Mouse (Mus musculus) thymus, postnatal 36 days (tissue): ENCODE measurements around the gene Pld4.

Source experiments
- DNase-seq, 2 experiments: peaks; one replicate each; pipeline ENCODE4 v3.0.0; 2022; ENCODE audit warnings: mixed read lengths in 2 of 2

The Pld4 gene

GRCm38 (mm10) chr12:112760154-112760926, at the start of gene Pld4:
Gene Pld4, plus strand, starts transcription at chr12:112760655.
- DNase-seq, result peak; percentile 44

DNA sequence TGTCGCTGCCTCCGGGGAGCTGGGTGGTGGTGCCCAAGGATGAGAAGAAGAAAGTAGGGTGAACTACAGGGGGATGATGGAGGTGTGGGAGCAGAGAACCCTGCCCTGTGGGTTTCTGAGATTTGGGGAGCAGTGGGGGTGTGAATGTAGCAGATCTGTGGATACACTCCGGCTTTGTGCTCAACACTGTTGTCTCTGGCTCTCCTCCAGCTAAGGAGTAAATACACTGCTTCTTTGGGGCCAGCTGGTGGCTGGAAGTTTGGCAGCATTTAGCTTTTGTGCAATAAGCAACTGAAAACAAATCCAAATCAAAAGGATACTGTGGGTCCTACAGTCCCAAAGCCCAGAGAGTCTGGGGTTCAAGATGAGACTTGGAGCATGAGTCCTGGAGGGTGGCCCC, 46.5 kb upstream of the Pld4 start:
- no peak for DNase-seq

DNA sequence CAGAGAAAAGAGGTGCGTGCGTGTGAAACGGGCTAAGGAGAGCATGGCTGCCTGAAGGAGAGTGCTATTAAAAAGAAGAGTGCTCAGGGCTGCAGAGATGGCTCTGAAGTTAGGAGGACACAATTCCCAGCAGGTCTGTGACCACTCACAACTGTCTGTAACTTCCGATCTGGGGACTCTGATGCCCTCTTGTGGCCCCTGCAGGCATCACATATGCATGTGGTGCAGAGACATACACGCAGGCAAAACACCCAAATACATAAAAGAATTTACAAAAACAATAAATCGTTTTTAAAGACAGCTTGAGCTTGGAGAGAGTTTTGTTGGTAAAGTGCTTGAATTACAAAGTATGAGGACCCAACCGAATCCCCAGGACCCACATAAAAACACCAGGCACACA, 43.3 kb upstream of the Pld4 start:
- peak; percentile 64 to 67 for DNase-seq

- no peak for DNase-seq
These were observed 41.5 kb upstream of the Pld4 start for GRCm38 (mm10) chr12:112718995-112719394.

- no peak for DNase-seq
These were observed 40.2 kb upstream of the Pld4 start, which contains the start of gene Cep170b for GRCm38 (mm10) chr12:112720216-112720615. Gene Cep170b, plus strand, starts transcription at chr12:112720455.

- DNase-seq, result no peak
These were observed 39.5 kb upstream of the Pld4 start for GRCm38 (mm10) chr12:112720890-112721423.

GRCm38 (mm10) chr12:112721424-112722239, 38.8 kb upstream of the Pld4 start:
- DNase-seq, result peak; percentile 47 to 62

DNA sequence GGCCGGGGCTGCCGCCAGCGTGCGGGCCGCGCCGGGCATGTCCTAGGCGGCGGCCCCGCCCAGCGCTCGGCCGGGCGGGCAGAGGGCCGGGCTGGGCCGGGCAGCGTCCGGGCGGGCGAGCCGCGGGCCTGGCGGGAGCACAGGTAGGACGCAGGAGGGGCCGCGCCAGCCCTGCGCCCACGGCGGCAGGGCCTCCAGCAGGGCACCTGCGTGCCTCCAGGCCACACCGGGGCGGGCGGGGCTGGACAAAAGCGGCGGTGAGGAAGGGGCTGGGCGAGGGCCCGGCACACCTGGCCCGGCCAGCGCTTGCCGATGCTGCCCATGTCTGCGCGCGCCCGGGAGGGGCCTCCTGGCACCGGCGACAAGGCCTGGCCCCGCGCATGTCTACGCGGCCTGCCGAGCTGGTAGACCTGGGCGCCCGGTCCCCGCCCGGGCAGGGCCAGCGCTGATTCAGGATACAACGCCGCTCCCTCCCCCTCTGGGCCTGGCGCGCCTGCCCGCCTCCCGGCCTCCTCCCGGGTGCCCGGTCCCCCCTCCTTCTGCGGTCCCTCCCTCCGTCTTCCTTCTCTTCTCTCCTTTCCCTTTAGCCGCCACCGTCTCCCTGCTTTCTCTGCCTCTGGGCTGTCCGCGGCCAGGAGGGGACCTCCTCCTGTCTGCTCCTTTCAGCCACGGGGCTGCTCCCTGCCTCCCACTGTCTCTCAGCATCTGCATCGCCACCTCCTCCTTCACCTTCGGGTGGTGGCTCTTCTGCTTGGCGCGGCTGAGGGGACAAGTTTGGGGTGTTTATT, 38.0 kb upstream of the Pld4 start:
- peak in 1 of 2 experiments; percentile 41 for DNase-seq

DNA sequence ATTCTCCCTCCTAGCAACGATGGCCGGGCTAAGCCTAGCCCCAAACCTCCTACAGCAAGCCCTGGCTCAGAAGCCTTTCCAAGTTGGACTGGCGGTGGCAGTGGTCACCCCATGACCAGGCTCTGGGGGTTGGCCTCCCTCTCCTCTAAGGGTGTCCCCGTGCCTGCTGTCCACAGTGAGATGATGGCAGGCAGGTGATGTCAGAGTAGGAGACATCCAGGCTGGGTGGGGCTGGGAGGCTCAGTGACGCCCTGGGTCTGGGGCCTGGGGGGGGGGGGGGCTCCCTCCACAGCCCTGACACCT, 37.5 kb upstream of the Pld4 start:
- DNase-seq, result no peak

DNA sequence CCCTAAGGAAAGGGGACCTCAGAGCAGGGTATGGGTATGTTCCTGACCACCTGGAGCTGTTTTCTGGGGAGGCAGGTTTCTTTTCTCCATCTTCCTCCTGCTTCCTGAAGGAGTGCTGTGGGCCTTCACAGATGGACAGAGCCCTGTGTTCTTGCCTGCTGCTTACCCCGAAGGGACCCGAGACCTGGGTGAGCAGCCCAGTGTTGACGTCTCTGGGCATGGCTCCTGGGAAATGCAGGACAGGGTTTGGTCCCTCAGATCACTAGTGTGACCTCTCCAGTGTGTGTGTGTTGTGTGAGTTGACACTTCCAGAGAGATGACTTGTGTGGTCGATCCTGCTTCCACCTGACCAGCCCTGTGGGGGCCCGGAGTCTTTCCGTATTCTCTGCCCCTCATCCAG, 37.0 kb upstream of the Pld4 start:
- no peak for DNase-seq

DNA sequence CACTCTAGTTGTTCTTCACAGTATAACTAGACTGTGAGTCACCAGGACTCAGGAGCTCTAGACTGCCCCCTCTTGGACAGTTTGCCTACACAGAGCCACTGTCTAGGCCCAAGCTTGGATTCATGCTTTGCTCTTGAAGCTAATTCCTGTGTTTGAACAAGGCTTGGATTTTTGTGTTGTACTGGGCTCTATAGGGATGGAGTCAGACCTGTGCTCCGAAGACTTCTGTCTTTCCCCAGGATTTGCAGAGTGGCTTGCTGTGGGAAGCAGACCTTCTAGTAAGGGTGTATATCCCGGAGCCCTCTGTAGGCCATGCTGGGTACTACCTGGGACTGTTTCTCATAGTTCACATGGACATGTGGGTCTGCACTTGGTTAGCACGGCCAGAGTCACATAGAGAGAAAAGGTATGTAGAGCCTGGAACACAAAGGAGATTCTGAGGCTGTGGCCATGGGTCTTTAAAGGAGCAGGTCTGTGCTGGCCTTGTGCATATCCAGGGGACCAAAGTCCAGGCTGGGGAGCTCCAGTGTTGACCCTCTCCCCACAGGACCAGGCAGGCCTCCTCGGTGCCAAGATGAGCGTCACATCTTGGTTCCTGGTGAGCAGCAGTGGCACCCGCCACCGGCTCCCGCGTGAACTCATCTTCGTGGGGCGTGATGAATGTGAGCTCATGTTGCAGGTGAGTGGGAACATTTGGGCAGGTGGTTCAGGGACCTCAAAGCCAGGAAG, 36.2 kb upstream of the Pld4 start:
- DNase-seq, result peak; percentile 66 to 76

DNA sequence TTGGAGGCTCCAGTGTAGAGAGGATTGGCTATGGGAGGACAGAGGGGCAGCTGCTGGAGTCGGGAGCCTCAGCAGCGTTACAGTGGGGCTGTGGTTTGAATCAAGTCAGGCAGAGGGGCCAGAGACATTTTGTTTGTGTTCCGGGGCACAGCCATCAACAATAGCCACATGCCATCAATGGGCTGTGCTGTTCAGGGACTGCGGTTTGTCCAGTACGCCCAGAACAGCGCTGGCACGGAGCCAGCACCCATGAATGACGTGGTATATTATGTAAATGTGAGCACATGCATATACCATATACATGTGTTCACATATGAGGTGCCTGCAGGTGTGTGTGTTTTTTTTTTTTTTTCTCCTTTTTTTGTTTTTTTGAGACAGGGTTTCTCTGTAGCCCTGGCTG, 32.7 kb upstream of the Pld4 start:
- DNase-seq, result no peak

DNA sequence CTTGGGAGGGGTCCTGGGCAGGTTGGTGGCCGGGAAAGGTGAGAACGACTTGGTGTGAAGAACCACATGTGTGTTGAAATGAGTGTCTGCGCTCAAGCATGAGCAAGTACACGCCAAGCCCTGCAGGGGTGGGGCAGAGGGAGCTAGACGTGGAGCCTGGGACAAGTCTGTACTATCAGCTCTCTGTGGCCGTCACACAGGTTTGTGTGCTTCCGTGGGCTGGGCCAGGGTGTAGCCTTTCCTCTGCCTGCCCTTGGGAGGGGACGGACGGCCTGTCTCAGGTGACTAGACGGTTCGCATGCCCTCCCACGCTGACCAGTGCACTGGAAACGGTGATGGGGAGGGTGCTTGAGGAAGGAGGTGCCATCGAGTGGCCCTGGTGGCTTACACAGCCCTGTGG, 29.6 kb upstream of the Pld4 start:
- no peak for DNase-seq

DNA sequence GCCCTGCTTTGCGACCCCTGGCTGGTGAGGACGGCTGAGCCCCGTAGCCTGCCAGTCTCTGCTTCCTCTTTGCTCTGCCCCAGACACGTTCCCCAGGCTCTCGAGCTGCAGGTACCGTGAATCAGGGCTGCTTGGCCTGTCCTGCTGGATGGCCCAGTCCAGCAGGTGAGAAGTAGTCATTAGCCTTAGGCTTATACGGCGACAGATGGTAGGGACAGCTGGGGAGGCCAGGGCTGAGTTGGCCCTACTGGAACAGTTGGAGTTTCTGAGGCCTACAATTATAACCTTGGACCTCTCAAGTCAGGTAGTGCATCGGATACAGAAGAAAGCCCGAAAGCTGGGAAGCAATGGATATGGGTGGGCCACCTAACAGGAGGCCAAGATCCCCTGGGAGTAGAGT, 27.9 kb upstream of the Pld4 start:
- DNase-seq, result no peak

DNA sequence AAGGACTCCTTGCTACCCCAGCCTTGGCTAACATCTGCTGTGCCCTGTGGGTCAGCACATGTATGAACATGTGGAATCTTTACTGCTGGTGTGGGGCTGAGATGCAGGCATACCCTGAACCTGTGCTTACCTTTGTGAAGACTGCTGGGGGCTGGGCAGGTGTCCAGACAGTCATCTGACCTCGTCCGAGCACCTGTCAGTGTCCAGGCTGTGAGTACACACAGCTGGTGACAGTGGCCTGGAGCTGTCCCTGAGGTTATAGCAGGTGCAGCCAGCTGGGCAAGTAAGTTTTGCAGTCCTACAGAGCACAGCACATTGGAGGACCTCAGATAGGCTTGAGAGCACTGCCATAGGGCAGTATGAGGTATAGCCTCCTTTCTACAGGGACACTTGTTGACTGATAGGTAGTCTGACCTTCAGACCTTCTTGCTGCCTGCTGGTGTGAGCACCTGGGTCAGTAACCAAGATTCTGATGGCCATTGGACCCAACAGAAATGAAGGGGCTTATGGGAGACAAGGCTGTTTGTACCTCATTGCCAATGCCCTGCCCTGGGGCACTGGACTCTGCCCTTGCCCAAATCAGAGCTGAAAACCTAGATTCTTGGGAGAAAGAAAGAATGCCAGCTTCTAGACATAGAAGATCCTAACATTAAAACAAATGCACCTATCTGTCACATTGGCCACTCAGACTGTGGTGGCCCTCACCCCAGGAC, 26.2 kb upstream of the Pld4 start:
- no peak for DNase-seq

DNA sequence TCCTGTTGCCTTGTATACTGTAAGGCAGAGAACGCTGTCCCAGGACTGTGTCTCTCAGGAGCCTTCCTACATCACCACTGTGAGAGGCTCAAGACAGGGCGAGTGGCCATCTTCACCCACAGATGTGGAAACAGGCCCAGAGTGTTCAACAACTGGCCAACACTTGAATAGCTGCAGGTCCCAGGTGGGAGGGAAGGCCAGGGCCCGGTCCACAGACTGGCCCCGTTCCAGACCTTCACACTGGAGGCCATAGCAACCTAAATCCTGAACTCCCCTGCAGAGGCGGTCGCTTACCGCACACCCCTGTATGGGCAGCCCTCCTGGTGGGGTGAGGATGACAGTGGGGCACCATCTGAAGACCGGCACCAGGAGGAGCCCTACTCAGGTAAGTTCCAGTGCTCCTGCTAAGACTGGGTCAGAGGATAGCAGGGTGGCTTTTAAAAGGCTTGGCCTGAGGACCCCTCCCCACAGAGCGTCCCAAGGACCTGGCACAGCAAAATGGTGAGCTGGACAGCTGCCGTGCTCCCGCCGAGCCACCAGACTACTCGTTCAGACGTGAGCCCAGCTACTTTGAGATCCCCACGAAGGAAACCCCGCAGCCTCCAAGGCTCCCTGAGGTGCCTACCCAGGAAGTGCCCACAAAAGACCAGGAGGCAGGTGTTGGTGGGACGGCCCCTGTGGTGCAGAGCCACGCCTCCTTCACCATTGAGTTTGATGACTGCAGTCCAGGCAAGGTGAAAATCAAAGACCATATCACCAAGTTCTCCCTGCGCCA, 25.4 kb upstream of the Pld4 start:
- DNase-seq, result no peak

DNA sequence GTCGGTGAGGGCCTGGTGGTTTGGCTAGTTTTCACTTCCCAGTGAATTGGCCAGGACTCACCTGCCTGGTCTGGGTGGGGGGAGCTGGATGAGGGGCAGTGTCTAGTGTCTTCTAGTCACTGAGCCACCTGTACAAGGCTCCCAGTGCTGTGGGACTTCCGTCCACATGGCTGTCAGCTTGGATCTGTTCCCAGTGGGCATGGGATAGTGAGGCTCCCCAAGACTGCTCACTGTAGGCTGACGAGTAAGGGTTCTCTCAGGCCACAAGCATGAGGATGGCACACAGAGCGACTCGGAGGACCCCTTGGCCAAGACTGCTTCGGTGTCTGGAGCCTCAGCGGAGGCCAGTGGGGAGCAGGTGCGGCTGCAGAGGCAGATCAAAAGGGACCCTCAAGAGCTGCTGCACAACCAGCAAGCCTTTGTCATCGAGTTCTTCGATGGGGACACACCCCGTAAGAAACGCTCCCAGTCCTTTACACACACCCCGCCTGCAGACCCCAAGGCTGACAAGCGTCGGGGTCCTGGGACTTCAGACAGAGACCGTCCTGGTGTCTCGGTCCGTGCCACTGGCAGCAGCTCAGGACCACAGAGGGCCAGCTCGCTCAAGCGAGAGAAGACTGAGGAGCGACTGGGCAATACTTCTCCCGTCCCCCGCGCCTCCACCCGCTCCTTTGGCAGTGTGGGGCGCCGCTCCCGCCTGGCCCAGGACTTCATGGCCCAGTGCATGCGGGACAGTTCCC, 24.4 kb upstream of the Pld4 start:
- no peak for DNase-seq

DNA sequence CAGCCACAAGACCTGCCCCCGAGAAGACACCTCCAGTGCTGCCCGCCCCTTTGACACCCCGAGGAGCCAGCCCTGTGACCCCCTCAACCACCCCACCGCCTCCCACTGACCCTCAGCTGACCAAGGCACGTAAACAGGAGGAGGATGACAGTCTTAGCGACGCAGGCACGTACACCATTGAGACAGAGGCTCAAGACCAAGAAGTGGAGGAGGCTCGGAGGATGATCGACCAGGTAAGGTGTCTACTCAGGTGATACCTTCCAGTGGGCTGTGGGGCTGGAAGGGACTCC, 23.9 kb upstream of the Pld4 start:
- no peak for DNase-seq

DNA sequence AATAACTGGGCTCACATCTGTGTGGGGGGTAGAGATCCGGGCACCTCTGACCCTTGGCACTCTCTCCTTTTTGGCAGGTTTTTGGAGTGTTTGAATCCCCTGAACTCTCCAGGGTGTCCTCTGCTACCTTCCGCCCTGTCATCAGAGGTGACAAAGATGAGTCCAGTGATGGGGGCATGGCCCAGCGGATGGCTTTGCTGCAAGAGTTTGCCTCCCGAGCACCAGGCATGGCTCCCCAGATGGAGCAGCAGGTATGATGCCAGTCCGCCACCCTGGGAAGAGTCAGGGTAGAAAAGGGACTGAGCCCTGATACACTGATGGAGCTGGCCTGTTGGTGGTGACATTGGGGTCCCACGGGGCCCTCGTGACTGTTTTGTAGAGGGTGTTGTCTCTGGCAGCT, 23.4 kb upstream of the Pld4 start:
- no peak for DNase-seq

DNA sequence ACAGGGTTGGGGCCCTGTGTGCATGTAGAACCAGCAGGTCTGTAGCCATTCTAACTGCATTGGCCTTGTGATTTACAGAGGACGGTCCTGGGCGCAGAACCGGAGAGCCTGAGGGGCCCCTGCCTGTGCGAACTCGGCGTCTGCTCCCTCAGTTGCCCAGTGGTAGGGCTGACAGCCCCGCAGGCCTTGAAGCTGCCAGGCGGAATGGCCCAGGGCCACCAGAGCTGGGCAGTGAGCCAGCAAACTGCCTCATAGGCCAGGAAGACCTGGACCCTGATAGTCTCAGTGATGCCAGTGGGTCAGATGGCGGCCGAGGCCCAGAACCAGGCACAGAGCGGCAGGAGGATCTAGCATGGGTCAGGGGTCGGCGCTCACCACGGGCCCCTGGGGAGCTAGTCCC, 22.7 kb upstream of the Pld4 start:
- no peak for DNase-seq
